Mouse (Mus musculus): ENCODE measurements at regions not wholly inside any gene's neighbourhood (a gene's known extent, or its start where the extent isn't known, plus 50 kb on each side); places are given as distances from the start of the nearest gene placed in this dataset.
A peak's percentile ranks its signal among the peaks of the same experiment; 100 is the strongest.

GRCm38 (mm10) chr13:101016181-101016580 is 183.0 kb upstream of the Slc30a5 start:
- DNase-seq = no peak

GRCm38 (mm10) chr13:101015435-101015834 is 182.2 kb upstream of the Slc30a5 start:
- DNase-seq = no peak

GRCm38 (mm10) chr13:101013604-101014003 is 180.4 kb upstream of the Slc30a5 start:
- no peak for DNase-seq

- no peak for DNase-seq
Observed at GRCm38 (mm10) chr13:100990646-100991045, 157.4 kb upstream of the Slc30a5 start.

GRCm38 (mm10) chr13:100988671-100989531 is 155.7 kb upstream of the Slc30a5 start:
- DNase-seq = no peak

- no peak for DNase-seq
Observed at GRCm38 (mm10) chr13:100988116-100988515, 154.9 kb upstream of the Slc30a5 start.

GRCm38 (mm10) chr13:100975741-100976140 is 142.5 kb upstream of the Slc30a5 start:
- DNase-seq = peak; percentile 8

- no peak for DNase-seq
Observed at GRCm38 (mm10) chr13:100971080-100972017, 138.1 kb upstream of the Slc30a5 start.

GRCm38 (mm10) chr13:100962811-100963540 is 129.7 kb upstream of the Slc30a5 start:
- DNase-seq = no peak

GRCm38 (mm10) chr13:100954598-100955251 is 121.5 kb upstream of the Slc30a5 start:
- DNase-seq = no peak

GRCm38 (mm10) chr13:100954106-100954505 is 120.9 kb upstream of the Slc30a5 start:
- DNase-seq = no peak

GRCm38 (mm10) chr13:100951185-100951508 is 117.9 kb upstream of the Slc30a5 start:
- no peak for DNase-seq

- DNase-seq = no peak
Observed at GRCm38 (mm10) chr13:100950348-100951184, 117.3 kb upstream of the Slc30a5 start.

- DNase-seq = no peak
Observed at GRCm38 (mm10) chr13:100943206-100943848, 110.1 kb upstream of the Slc30a5 start.

GRCm38 (mm10) chr13:100940791-100941190 is 107.6 kb upstream of the Slc30a5 start:
- DNase-seq = no peak

GRCm38 (mm10) chr13:100939677-100940076 is 106.5 kb upstream of the Slc30a5 start:
- DNase-seq = peak; percentile 11

- peak; percentile 24 for DNase-seq
Observed at GRCm38 (mm10) chr13:100933265-100933664, 100.0 kb upstream of the Slc30a5 start.

- no peak for DNase-seq
Observed at GRCm38 (mm10) chr13:100899566-100899965, 66.3 kb upstream of the Slc30a5 start.

GRCm38 (mm10) chr13:100893871-100894270 is 60.6 kb upstream of the Slc30a5 start:
- DNase-seq = no peak

GRCm38 (mm10) chr13:100893096-100893495 is 59.9 kb upstream of the Slc30a5 start:
- DNase-seq = no peak
